8 mouse cellular contexts compared by ENCODE assay signal in genomic region chr2:73066307-73067167, GRCm38 (mm10).
DNase-seq lines count a peak whose midpoint lies in the region; ATAC-seq and TF ChIP-seq lines count a peak whose summit lies in the region.

No protein-coding gene starts in this region.

- no peak overlapping the region for H3K27ac ChIP-seq in embryonic fibroblast, embryonic 13.5 days (ENCODE audit: insufficient read depth, low read length)
- H3K27ac ChIP-seq in lung, postnatal 0 days (ENCODE audit: low read length) = no peak overlapping the region

- H3K4me3 ChIP-seq in lung, adult 2 months (replicated peaks; ENCODE audit: extremely low read depth, low read depth, low read length) = no peak overlapping the region
- no peak overlapping the region for H3K4me3 ChIP-seq in embryonic fibroblast, embryonic 13.5 days (ENCODE audit: insufficient read depth, low read length)
- no peak overlapping the region; the same call in 1 of the 2 replicates for H3K4me3 ChIP-seq in lung, postnatal 0 days (ENCODE audit: low read depth, low read length)

- TF ChIP-seq EP300 in lung, postnatal 0 days (IDR thresholded peaks at IDR 0.05) = no peak

- no peak overlapping the region for H3K9ac ChIP-seq in lung, postnatal 0 days (replicated peaks; ENCODE audit: low read depth)

- 0 out of 2 replicates have a peak, but pooled peaks have one; percentile 11 for TF ChIP-seq CTCF in lung, adult 2 months (IDR thresholded peaks at IDR 0.05; ENCODE audit: insufficient read depth, low read length)
- TF ChIP-seq CTCF in embryonic fibroblast, embryonic 13.5 days (IDR thresholded peaks at IDR 0.05; ENCODE audit: borderline replicate concordance, insufficient read depth, low read length) = peak; percentile 35; the same call in 1 of the 2 replicates
- TF ChIP-seq CTCF in lung, postnatal 0 days (IDR thresholded peaks at IDR 0.05) = peak; percentile 53

- H3K4me2 ChIP-seq in lung, postnatal 0 days (replicated peaks; ENCODE audit: low read depth, low read length) = 0 out of 2 replicates have a peak overlapping the region, but pooled peaks have one; percentile 30

- TF ChIP-seq POLR2A in lung, adult 2 months (IDR thresholded peaks at IDR 0.05; ENCODE audit: borderline replicate concordance, extremely low read depth, low read depth, low read length) = no peak
- TF ChIP-seq POLR2A in embryonic fibroblast, embryonic 13.5 days (IDR thresholded peaks at IDR 0.05; ENCODE audit: low read depth, low read length) = no peak

- no peaks in the 10 kb centered on the region for H3K4me1 ChIP-seq in lung, adult 2 months (ENCODE audit: control insufficient read depth, insufficient read depth, low read length)
- no peaks in the 10 kb centered on the region for H3K4me1 ChIP-seq in embryonic fibroblast, embryonic 13.5 days (ENCODE audit: control insufficient read depth, insufficient read depth, low read length)
- no peaks in the 10 kb centered on the region for H3K4me1 ChIP-seq in lung, postnatal 0 days (ENCODE audit: insufficient read depth, low read depth, low read length)

- H3K9me3 ChIP-seq in lung, postnatal 0 days (ENCODE audit: low read length) = no peaks in the 10 kb centered on the region

- no peaks in the 10 kb centered on the region for H3K36me3 ChIP-seq in lung, postnatal 0 days (ENCODE audit: insufficient read depth, low read length)

- WGBS in lung, adult 2 months = 25% methylated on average over 20 of the region's 20 CpGs
- 33% methylated on average over 20 of the region's 20 CpGs for WGBS in lung, postnatal 0 days

- peak; percentile 60 for ATAC-seq in lung, postnatal 0 days

- no peak for DNase-seq in lung, adult 2 months
- no peak for DNase-seq in lung, postnatal 36 days
- peak; percentile 9 for DNase-seq in kidney, adult 18-20 months
- peak; percentile 51 for DNase-seq in lung, postnatal 0 days (ENCODE audit: low spot score)
- no peak for DNase-seq in ovary, postnatal 14 days (ENCODE audit: low spot score)
- no peak for DNase-seq in adrenal gland, adult 8-10 months
- no peak for DNase-seq in layer of hippocampus, adult 11-12 months (ENCODE audit: low spot score)

- H3K27me3 ChIP-seq in lung, postnatal 0 days (replicated peaks; ENCODE audit: insufficient read depth, low read length) = 0 out of 2 replicates have a peak, but pooled peaks cover 3% of the 10 kb centered on the region

Comparison
In these comparisons a context has a peak if more than half of its experiments do, and no peak if none do; other contexts are left out.
1. DNase-seq: peak in kidney, adult 18-20 months (single experiment) and lung, postnatal 0 days (single experiment); none in lung, adult 2 months (single experiment), lung, postnatal 36 days (single experiment), ovary, postnatal 14 days (single experiment), adrenal gland, adult 8-10 months (single experiment) and layer of hippocampus, adult 11-12 months (single experiment).
2. Peak in every context shown above with its lines, with median percentiles within 50 percentile points of each other: CTCF ChIP-seq.